Mouse (Mus musculus) small intestine, adult 2 months (tissue): ENCODE results near the gene Prr18.

Source experiments
- CTCF ChIP-seq: fragments of 200-500 bp; IDR thresholded peaks from 2 replicates; pipeline ENCODE4 v1.5.1; 2012; ENCODE audit warnings: low read depth, mild to moderate bottlenecking, control low read depth, inconsistent platforms, low read length, moderate library complexity, mixed read lengths; ENCODE audit not compliant: insufficient replicate concordance, insufficient read length; ENCODE audit errors: extremely low read depth
- POLR2A ChIP-seq: fragments of 200-500 bp; IDR thresholded peaks from 2 replicates; pipeline ENCODE4 v1.6.1; 2012; ENCODE audit warnings: low read depth, mild to moderate bottlenecking, control low read depth, inconsistent platforms, low read length, moderate library complexity

DNA sequence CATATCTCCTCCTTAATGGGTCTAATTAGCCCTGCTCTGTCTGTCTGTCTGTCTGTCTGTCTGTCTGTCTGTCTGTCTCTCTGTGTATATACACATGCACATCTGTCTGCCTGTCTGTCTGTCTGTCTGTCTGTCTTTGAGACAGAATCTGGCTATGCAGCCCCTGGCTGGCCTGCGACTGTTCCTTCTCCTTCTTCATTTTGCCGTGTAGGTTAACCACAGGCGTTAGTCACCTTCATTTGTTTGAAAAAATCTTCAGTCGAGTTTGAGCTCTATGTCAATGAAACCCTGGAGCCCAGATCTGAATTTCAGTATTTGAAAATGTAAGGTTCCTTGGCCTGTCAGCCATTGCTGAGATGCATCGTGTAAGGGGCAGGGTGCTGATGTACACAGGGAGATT lies 40.0 kb downstream of the Prr18 start:
- TF ChIP-seq POLR2A (no peak), CTCF (no peak)
